Mouse (Mus musculus) retina, postnatal 7 days (tissue): ENCODE measurements around the gene Tnrc6b.

Source experiments
- DNase-seq: peaks from one replicate; pipeline ENCODE4 v3.0.0-alpha.2; 2012; ENCODE audit warnings: low read depth, low spot score

Tnrc6b gene

GRCm38 (mm10) chr15:80955836-80956438, 244.8 kb downstream of the Tnrc6b start:
- no peak for DNase-seq

GRCm38 (mm10) chr15:80969371-80969770, 258.3 kb downstream of the Tnrc6b start:
- no peak for DNase-seq

GRCm38 (mm10) chr15:80974311-80974710, 263.2 kb downstream of the Tnrc6b start:
- DNase-seq, result no peak

- DNase-seq, result no peak
Observed at GRCm38 (mm10) chr15:80975666-80976065, 264.6 kb downstream of the Tnrc6b start.

GRCm38 (mm10) chr15:80977620-80978334, 266.7 kb downstream of the Tnrc6b start, which contains the start of gene Sgsm3:
Sgsm3 (plus strand) TSS chr15:80977765.
- DNase-seq, result peak; percentile 81

GRCm38 (mm10) chr15:80979611-80980010, 268.5 kb downstream of the Tnrc6b start:
- no peak for DNase-seq

GRCm38 (mm10) chr15:80981176-80981575, 270.1 kb downstream of the Tnrc6b start:
- DNase-seq, result no peak

GRCm38 (mm10) chr15:80983264-80983663, 272.2 kb downstream of the Tnrc6b start:
- DNase-seq, result no peak

- DNase-seq, result no peak
Observed at GRCm38 (mm10) chr15:80988331-80988730, 277.2 kb downstream of the Tnrc6b start.

- DNase-seq, result no peak
Observed at GRCm38 (mm10) chr15:80989712-80990111, 278.6 kb downstream of the Tnrc6b start.
